ENCODE assay signal across 8 mouse cellular contexts in the genomic region with DNA sequence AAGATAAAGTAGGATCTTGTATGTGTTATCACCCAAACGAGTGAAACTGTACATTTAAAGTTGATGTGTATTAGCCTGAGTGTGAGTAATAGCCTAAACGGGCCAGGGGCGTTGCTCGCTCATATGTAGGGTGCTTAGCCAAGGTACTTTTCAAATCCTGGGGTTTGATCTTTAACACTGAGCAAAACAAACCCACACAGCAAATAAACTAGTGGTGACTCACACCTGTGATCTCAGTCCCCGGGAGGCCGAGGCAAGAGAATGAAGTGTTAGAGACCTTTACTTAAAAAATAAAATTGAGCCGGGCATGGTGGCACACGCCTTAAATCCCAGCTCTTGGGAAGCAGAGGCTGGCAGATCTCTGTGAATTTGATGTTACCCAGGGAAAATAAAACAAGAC. TPM values are rescaled to one million over a fixed set of nuclear protein-coding genes. Genes with fewer than 3 reads are reported as not detected.
A peak's percentile ranks its signal among the peaks of the same experiment; 100 is the strongest.
DNase-seq lines count a peak whose midpoint lies in the region; ATAC-seq and TF ChIP-seq lines count a peak whose summit lies in the region.

No protein-coding gene starts in this region.

- H3K27me3 ChIP-seq in kidney, embryonic 14.5 days (ENCODE audit: control insufficient read depth, insufficient read depth, low read length): no peaks in the 10 kb centered on the region
- no peaks in the 10 kb centered on the region for H3K27me3 ChIP-seq in Patski
- no peaks in the 10 kb centered on the region for H3K27me3 ChIP-seq in hindbrain, embryonic 14.5 days (ENCODE audit: control insufficient read depth, insufficient read depth, low read length)
- no peaks in the 10 kb centered on the region for H3K27me3 ChIP-seq in midbrain, embryonic 15.5 days (replicated peaks)

- ATAC-seq in kidney, embryonic 14.5 days (ENCODE audit: low FRiP score, low TSS enrichment): peak; percentile 18; the same call in 1 of the 2 replicates
- ATAC-seq in Patski: peak; percentile 60
- ATAC-seq in hindbrain, embryonic 14.5 days (ENCODE audit: low FRiP score): no peak; the same call in 1 of the 2 replicates
- peak; percentile 32; the same call in 1 of the 2 replicates for ATAC-seq in midbrain, embryonic 15.5 days (replicated peaks)

- in situ Hi-C loops in Patski (cut with MboI; ENCODE audit: low pct_unique_long_range_greater_than_20kb): no loop called here

- H3K9ac ChIP-seq in kidney, embryonic 14.5 days (ENCODE audit: low read depth, low read length): peak overlapping the region; percentile 31; the same call in 1 of the 2 replicates
- H3K9ac ChIP-seq in hindbrain, embryonic 14.5 days: peak overlapping the region; percentile 62
- peak overlapping the region; percentile 53; the same call in 1 of the 2 replicates for H3K9ac ChIP-seq in midbrain, embryonic 15.5 days

- H3K9me3 ChIP-seq in kidney, embryonic 14.5 days (ENCODE audit: control insufficient read depth, low read length): no peaks in the 10 kb centered on the region
- no peaks in the 10 kb centered on the region for H3K9me3 ChIP-seq in hindbrain, embryonic 14.5 days (ENCODE audit: control insufficient read depth, low read length)
- H3K9me3 ChIP-seq in midbrain, embryonic 15.5 days: no peaks in the 10 kb centered on the region

- H3K4me2 ChIP-seq in kidney, embryonic 14.5 days (replicated peaks; ENCODE audit: low read depth, low read length): peak overlapping the region; percentile 60; the same call in 1 of the 2 replicates
- peak overlapping the region; percentile 56 for H3K4me2 ChIP-seq in hindbrain, embryonic 14.5 days (replicated peaks)
- peak overlapping the region; percentile 63 for H3K4me2 ChIP-seq in midbrain, embryonic 15.5 days

- no peak for DNase-seq in kidney, postnatal 14 days
- no peak for DNase-seq in Patski (ENCODE audit: low read depth, low spot score)
- DNase-seq in hindbrain, embryonic 14.5 days (ENCODE audit: low spot score): no peak
- DNase-seq in gastrocnemius, adult 18-20 months (ENCODE audit: low spot score): no peak
- DNase-seq in layer of hippocampus, postnatal 25 days (ENCODE audit: extremely low spot score in 1 of 2, low spot score in 1 of 2): no peak
- no peak for DNase-seq in adrenal gland, postnatal 10 days

- H3K4me3 ChIP-seq in kidney, embryonic 14.5 days (ENCODE audit: low read length): peak overlapping the region; percentile 98; the same call in 1 of the 2 replicates
- H3K4me3 ChIP-seq in hindbrain, embryonic 14.5 days (replicated peaks; ENCODE audit: low read length): peak overlapping the region; percentile 92
- peak overlapping the region; percentile 97 for H3K4me3 ChIP-seq in midbrain, embryonic 15.5 days

- POLR2A ChIA-PET in Patski (lab: Charles Lee): interaction anchor here (1.3 to 2.0 kb wide), 2 partner anchors 7 to 42 kb away, joined by 3 to 5 read pairs; no protein-coding TSS in a partner anchor

- CTCF ChIA-PET in Patski (lab: Charles Lee): interaction anchor here (0.6 to 1.7 kb wide), 14 partner anchors 8 to 905 kb away, joined by 3 to 9 read pairs (median 5); partner anchors contain the start of genes A130010J15Rik and Irf6

- WGBS in kidney, embryonic 14.5 days: 66% methylated on average over 8 of the region's 8 CpGs
- 86% methylated on average over 8 of the region's 8 CpGs for WGBS in hindbrain, embryonic 14.5 days
- 86% methylated on average over 8 of the region's 8 CpGs for WGBS in midbrain, embryonic 15.5 days

- H3K4me1 ChIP-seq in kidney, embryonic 14.5 days (ENCODE audit: control insufficient read depth, insufficient read depth, low read length): peaks cover 9% of the 10 kb centered on the region
- H3K4me1 ChIP-seq in hindbrain, embryonic 14.5 days (replicated peaks; ENCODE audit: control insufficient read depth, insufficient read depth, low read length): peaks cover 13% of the 10 kb centered on the region
- peaks cover 20% of the 10 kb centered on the region for H3K4me1 ChIP-seq in midbrain, embryonic 15.5 days

- TF ChIP-seq CTCF in Patski (IDR thresholded peaks at IDR 0.05): no peak

- H3K27ac ChIP-seq in kidney, embryonic 14.5 days (ENCODE audit: low read depth, low read length): no peak overlapping the region
- H3K27ac ChIP-seq in hindbrain, embryonic 14.5 days: peak overlapping the region; percentile 82
- H3K27ac ChIP-seq in midbrain, embryonic 15.5 days: peak overlapping the region; percentile 82

- H3K36me3 ChIP-seq in kidney, embryonic 14.5 days (ENCODE audit: control insufficient read depth, insufficient read depth, low read length): peaks cover 20% of the 10 kb centered on the region
- H3K36me3 ChIP-seq in hindbrain, embryonic 14.5 days (replicated peaks; ENCODE audit: control insufficient read depth, insufficient read depth): peaks cover 21% of the 10 kb centered on the region
- H3K36me3 ChIP-seq in midbrain, embryonic 15.5 days (replicated peaks): peaks cover 3% of the 10 kb centered on the region; the same call in 1 of the 2 replicates

RNA-seq across cellular contexts. Expression of gene Diexf, which starts 0.8 kb away (rescaled TPM):
- 9.0 and 11.0 TPM in 2 replicates for polyA plus RNA-seq in kidney, embryonic 14.5 days (2014; fragmentation: Nextera tagmentation; extraction: Ambion mirVana)
- polyA plus RNA-seq in Patski (2021): 16.2 TPM
- polyA plus RNA-seq in hindbrain, embryonic 14.5 days (2014; fragmentation: Nextera tagmentation; extraction: Ambion mirVana): 8.0 and 8.4 TPM in 2 replicates
- polyA plus RNA-seq in midbrain, embryonic 15.5 days (2015; fragmentation: Nextera tagmentation; extraction: Ambion mirVana): 9.0 and 9.8 TPM in 2 replicates
- 1 to 10 TPM; 6.5 to 6.7 TPM for total RNA-seq in gastrocnemius, adult 18-20 months (2021)
- total RNA-seq in layer of hippocampus, postnatal 25 days (2021): 10 to 100 TPM; 22.4 to 26.1 TPM
- 10 to 100 TPM; 14.8 to 16.6 TPM for total RNA-seq in adrenal gland, postnatal 10 days (2021)

RNA-seq across cellular contexts. Expression of gene Irf6, which starts 22.1 kb away (rescaled TPM):
- 7.4 and 16.1 TPM in 2 replicates for polyA plus RNA-seq in kidney, embryonic 14.5 days (2014; fragmentation: Nextera tagmentation; extraction: Ambion mirVana)
- 2.2 TPM for polyA plus RNA-seq in Patski (2021)
- polyA plus RNA-seq in hindbrain, embryonic 14.5 days (2014; fragmentation: Nextera tagmentation; extraction: Ambion mirVana): 0.63 and 1.0 TPM in 2 replicates
- polyA plus RNA-seq in midbrain, embryonic 15.5 days (2015; fragmentation: Nextera tagmentation; extraction: Ambion mirVana): 0.74 and 0.81 TPM in 2 replicates
- total RNA-seq in gastrocnemius, adult 18-20 months (2021): under 1 TPM; 0.53 to 0.88 TPM
- 1 to 10 TPM in 1 of 2 experiments, under 1 TPM in 1; 0.49 to 1.1 TPM for total RNA-seq in layer of hippocampus, postnatal 25 days (2021)
- total RNA-seq in adrenal gland, postnatal 10 days (2021): 1 to 10 TPM; 3.2 to 5.1 TPM

RNA-seq across cellular contexts. Expression of gene A130010J15Rik, which starts 37.0 kb away (rescaled TPM):
- polyA plus RNA-seq in kidney, embryonic 14.5 days (2014; fragmentation: Nextera tagmentation; extraction: Ambion mirVana): 13.1 and 16.0 TPM in 2 replicates
- 7.3 TPM for polyA plus RNA-seq in Patski (2021)
- polyA plus RNA-seq in hindbrain, embryonic 14.5 days (2014; fragmentation: Nextera tagmentation; extraction: Ambion mirVana): 11.1 and 11.4 TPM in 2 replicates
- 11.4 and 12.8 TPM in 2 replicates for polyA plus RNA-seq in midbrain, embryonic 15.5 days (2015; fragmentation: Nextera tagmentation; extraction: Ambion mirVana)
- total RNA-seq in gastrocnemius, adult 18-20 months (2021): 1 to 10 TPM; 2.9 to 3.9 TPM
- total RNA-seq in layer of hippocampus, postnatal 25 days (2021): 1 to 10 TPM; 4.3 to 4.6 TPM
- total RNA-seq in adrenal gland, postnatal 10 days (2021): 1 to 10 TPM; 3.4 to 4.8 TPM
